Mouse (Mus musculus): Measurements from ENCODE around the gene Lmf2.

The Lmf2 gene

GRCm38 (mm10) chr15:89355241-89356187 lies at the start of gene Lmf2, which contains the start of gene Ncaph2:
Lmf2 (minus strand) TSS chr15:89355659.
Ncaph2 (plus strand) TSS chr15:89355719.
- peak; percentile 97 for DNase-seq

GRCm38 (mm10) chr15:89404831-89405623 lies 49.6 kb upstream of the Lmf2 start:
- DNase-seq, result no peak

GRCm38 (mm10) chr15:89402471-89402870 lies 47.0 kb upstream of the Lmf2 start:
- DNase-seq, result no peak

- DNase-seq, result no peak
Measured at GRCm38 (mm10) chr15:89399716-89400115, 44.3 kb upstream of the Lmf2 start.

GRCm38 (mm10) chr15:89398146-89398545 lies 42.7 kb upstream of the Lmf2 start:
- DNase-seq, result no peak

- no peak for DNase-seq
Measured at GRCm38 (mm10) chr15:89396883-89397282, 41.4 kb upstream of the Lmf2 start.

- no peak for DNase-seq
Measured at GRCm38 (mm10) chr15:89390081-89390480, 34.6 kb upstream of the Lmf2 start.

- no peak for DNase-seq
Measured at GRCm38 (mm10) chr15:89387127-89387526, 31.7 kb upstream of the Lmf2 start.

GRCm38 (mm10) chr15:89384617-89385016 lies 29.2 kb upstream of the Lmf2 start, which contains the start of gene Klhdc7b:
Klhdc7b (plus strand) TSS chr15:89384917.
- DNase-seq, result no peak

GRCm38 (mm10) chr15:89379429-89379828 lies 24.0 kb upstream of the Lmf2 start:
- DNase-seq, result peak; percentile 40

GRCm38 (mm10) chr15:89378831-89379401 lies 23.5 kb upstream of the Lmf2 start, which contains the start of gene Odf3b:
Odf3b (minus strand) TSS chr15:89379282.
- DNase-seq, result peak; percentile 50

GRCm38 (mm10) chr15:89377938-89378828 lies 22.7 kb upstream of the Lmf2 start:
- DNase-seq, result no peak

- no peak for DNase-seq
Measured at GRCm38 (mm10) chr15:89377362-89377761, 21.9 kb upstream of the Lmf2 start.

- DNase-seq, result no peak
Measured at GRCm38 (mm10) chr15:89376957-89377356, 21.5 kb upstream of the Lmf2 start, which contains the start of gene Tymp. Tymp (minus strand) TSS chr15:89377039.

GRCm38 (mm10) chr15:89376040-89376439 lies 20.6 kb upstream of the Lmf2 start:
- DNase-seq, result no peak

- no peak for DNase-seq
Measured at GRCm38 (mm10) chr15:89374801-89375534, 19.5 kb upstream of the Lmf2 start.

GRCm38 (mm10) chr15:89374340-89374739 lies 18.9 kb upstream of the Lmf2 start:
- DNase-seq, result no peak

- peak; percentile 96 for DNase-seq
Measured at GRCm38 (mm10) chr15:89373762-89374248, 18.3 kb upstream of the Lmf2 start, which contains the start of gene Sco2. Sco2 (minus strand) TSS chr15:89373846.

- DNase-seq, result peak; percentile 92
Measured at GRCm38 (mm10) chr15:89373027-89373761, 17.7 kb upstream of the Lmf2 start.

- no peak for DNase-seq
Measured at GRCm38 (mm10) chr15:89372536-89372935, 17.1 kb upstream of the Lmf2 start.
